Mouse (Mus musculus) limb, embryonic 14.5 days (tissue): ENCODE measurements around the gene Casp4. TPM values are rescaled to one million over a fixed set of nuclear protein-coding genes. Genes with fewer than 3 reads are reported as not detected.

Experiments
- ATAC-seq: fragments of 200-750 bp; cut with Nextera tagmentation; 2 replicates; pipeline ENCODE4 v1.8.0; 2017; ENCODE audit warnings: low read depth, moderate number of reproducible peaks, moderate TSS enrichment; ENCODE audit not compliant: low FRiP score
- DNase-seq: peaks from one replicate; pipeline ENCODE4 v3.0.0-alpha.2; 2015; ENCODE audit warnings: low spot score
- H3K27ac ChIP-seq: fragments of 300-500 bp; sonication (generic); replicated peaks from 2 replicates; pipeline ENCODE4 v1.5.1; 2014; ENCODE audit warnings: low read depth, mild to moderate bottlenecking, low read length, moderate library complexity, mixed read lengths
- H3K27me3 ChIP-seq: fragments of 300-500 bp; sonication (generic); 2 replicates; pipeline ENCODE4 v1.6.1; 2014; ENCODE audit warnings: low read length, mixed read lengths; ENCODE audit not compliant: control insufficient read depth, insufficient read depth
- H3K36me3 ChIP-seq: fragments of 300-500 bp; sonication (generic); 2 replicates; pipeline ENCODE4 v1.6.1; 2014; ENCODE audit warnings: mild to moderate bottlenecking, low read length, moderate library complexity, mixed read lengths; ENCODE audit not compliant: control insufficient read depth, insufficient read depth
- H3K4me1 ChIP-seq: fragments of 300-500 bp; sonication (generic); 2 replicates; pipeline ENCODE4 v1.6.1; 2014; ENCODE audit warnings: antibody characterized with exemption, low read length, mixed read lengths; ENCODE audit not compliant: control insufficient read depth, insufficient read depth
- H3K4me2 ChIP-seq: fragments of 300-500 bp; sonication (generic); replicated peaks from 2 replicates; pipeline ENCODE4 v1.6.1; 2014; ENCODE audit warnings: low read depth, mild to moderate bottlenecking, low read length, moderate library complexity; ENCODE audit not compliant: severe bottlenecking
- H3K4me3 ChIP-seq: fragments of 300-500 bp; sonication (generic); replicated peaks from 2 replicates; pipeline ENCODE4 v1.5.1; 2014; ENCODE audit warnings: low read length
- H3K9ac ChIP-seq: fragments of 300-500 bp; sonication (generic); 2 replicates; pipeline ENCODE4 v1.6.1; 2014; ENCODE audit warnings: mild to moderate bottlenecking, low read depth, low read length, moderate library complexity; ENCODE audit not compliant: severe bottlenecking
- H3K9me3 ChIP-seq: fragments of 300-500 bp; sonication (generic); 2 replicates; pipeline ENCODE4 v1.6.1; 2016; ENCODE audit warnings: low read length; ENCODE audit not compliant: control insufficient read depth
- POLR2A ChIP-seq: fragments of 200-500 bp; IDR thresholded peaks from 2 replicates; pipeline ENCODE4 v1.8.0; 2012; ENCODE audit warnings: inconsistent platforms, mild to moderate bottlenecking, moderate library complexity, borderline replicate concordance; ENCODE audit not compliant: insufficient read depth, insufficient read length; ENCODE audit errors: extremely low read depth
- whole genome bisulfite sequencing: fragments of 180-500 bp; shearing (Covaris S2); extraction: QIAGEN DNeasy Blood & Tissue Kit; methylation state at CpG from one replicate; pipeline ENCODE4 v1.1.7; 2014; 5-methylcytosine and 5-hydroxymethylcytosine counted together
- polyA plus RNA-seq, 2 experiments: library from polyadenylated mRNA; depleted of rRNA in 1 of 2; stranded (reverse) in 1 of 2; unstranded in 1 of 2; fragments of >200 nt; fragmentation: Nextera tagmentation in 1 of 2; extraction: Ambion mirVana in 1 of 2; gene quantifications; 2 replicates each; pipeline versions ENCODE4 v1.2.1 to v1.2.3; 2012 to 2014

The Casp4 gene
- polyA plus RNA-seq (2012; rRNA removed) (1.5 and 1.6 TPM in 2 replicates), polyA plus RNA-seq (2014; fragmentation: Nextera tagmentation; extraction: Ambion mirVana) (1.2 and 1.8 TPM in 2 replicates)

GRCm38 (mm10) chr9:5308561-5308960 is at the start of gene Casp4:
TSS of gene Casp4 (plus strand) at chr9:5308828.
- H3K4me2 ChIP-seq, result 0 out of 2 replicates have a peak within 1 kb of the TSS, but pooled peaks have one; percentile 18
- TF ChIP-seq POLR2A, result no peak
- no peak within 1 kb of the TSS for H3K27ac ChIP-seq
- 35% methylated on average over 5 of the region's 5 CpGs for WGBS
- no peaks in the 10 kb centered on the region for H3K36me3 ChIP-seq
- no peak for DNase-seq
- H3K27me3 ChIP-seq, result no peaks in the 10 kb centered on the region
- H3K9ac ChIP-seq, result no peak within 1 kb of the TSS
- ATAC-seq, result peak; percentile 47; the same call in 1 of the 2 replicates
- H3K9me3 ChIP-seq, result no peaks in the 10 kb centered on the region
- H3K4me1 ChIP-seq, result no peaks in the 10 kb centered on the region
- H3K4me3 ChIP-seq, result no peak within 1 kb of the TSS

GRCm38 (mm10) chr9:5263951-5264475 is 44.6 kb upstream of the Casp4 start:
- ATAC-seq (no peak), DNase-seq (no peak)
- WGBS, result 59% methylated on average over 2 of the region's 2 CpGs
- Histone ChIP-seq H3K27me3 (no peaks in the 10 kb centered on the region), H3K4me2 (no peak overlapping the region), H3K9ac (no peak overlapping the region), H3K4me3 (no peak overlapping the region), H3K36me3 (no peaks in the 10 kb centered on the region), H3K9me3 (no peaks in the 10 kb centered on the region), H3K4me1 (no peaks in the 10 kb centered on the region), H3K27ac (no peak overlapping the region)
- TF ChIP-seq POLR2A, result no peak

GRCm38 (mm10) chr9:5270274-5270673 is 38.4 kb upstream of the Casp4 start:
- TF ChIP-seq POLR2A, result no peak
- no peaks in the 10 kb centered on the region for H3K9me3 ChIP-seq
- no peak overlapping the region for H3K27ac ChIP-seq
- WGBS, result 69% methylated on average over 2 of the region's 2 CpGs
- H3K4me1 ChIP-seq, result no peaks in the 10 kb centered on the region
- no peak overlapping the region for H3K4me3 ChIP-seq
- H3K9ac ChIP-seq, result no peak overlapping the region
- ATAC-seq (no peak), DNase-seq (no peak)
- H3K36me3 ChIP-seq, result no peaks in the 10 kb centered on the region
- no peaks in the 10 kb centered on the region for H3K27me3 ChIP-seq
- H3K4me2 ChIP-seq, result no peak overlapping the region

GRCm38 (mm10) chr9:5270884-5271283 is 37.7 kb upstream of the Casp4 start:
- Histone ChIP-seq H3K4me2 (no peak overlapping the region), H3K4me1 (no peaks in the 10 kb centered on the region), H3K27me3 (no peaks in the 10 kb centered on the region), H3K36me3 (no peaks in the 10 kb centered on the region), H3K9me3 (no peaks in the 10 kb centered on the region), H3K4me3 (no peak overlapping the region), H3K27ac (no peak overlapping the region), H3K9ac (no peak overlapping the region)
- no peak for TF ChIP-seq POLR2A
- no peak for ATAC-seq
- DNase-seq, result no peak
- WGBS, result 26% methylated on average over 1 of the region's 1 CpGs

GRCm38 (mm10) chr9:5271334-5271845 is 37.2 kb upstream of the Casp4 start:
- no peak for TF ChIP-seq POLR2A
- no peaks in the 10 kb centered on the region for H3K36me3 ChIP-seq
- H3K9ac ChIP-seq, result no peak overlapping the region
- WGBS, result 73% methylated on average over 6 of the region's 6 CpGs
- H3K27ac ChIP-seq, result no peak overlapping the region
- no peaks in the 10 kb centered on the region for H3K9me3 ChIP-seq
- no peaks in the 10 kb centered on the region for H3K4me1 ChIP-seq
- DNase-seq (no peak), ATAC-seq (no peak)
- no peaks in the 10 kb centered on the region for H3K27me3 ChIP-seq
- H3K4me3 ChIP-seq, result no peak overlapping the region
- no peak overlapping the region for H3K4me2 ChIP-seq
